Mouse (Mus musculus): Measurements from ENCODE around the gene Nlrp4f.

Gene Nlrp4f

GRCm38 (mm10) chr13:65205877-65206276 is at the start of gene Nlrp4f:
Gene Nlrp4f (minus strand): TSS chr13:65205977.
- peak; percentile 58 for DNase-seq (ENCODE audit: low read depth, low spot score)

DNA sequence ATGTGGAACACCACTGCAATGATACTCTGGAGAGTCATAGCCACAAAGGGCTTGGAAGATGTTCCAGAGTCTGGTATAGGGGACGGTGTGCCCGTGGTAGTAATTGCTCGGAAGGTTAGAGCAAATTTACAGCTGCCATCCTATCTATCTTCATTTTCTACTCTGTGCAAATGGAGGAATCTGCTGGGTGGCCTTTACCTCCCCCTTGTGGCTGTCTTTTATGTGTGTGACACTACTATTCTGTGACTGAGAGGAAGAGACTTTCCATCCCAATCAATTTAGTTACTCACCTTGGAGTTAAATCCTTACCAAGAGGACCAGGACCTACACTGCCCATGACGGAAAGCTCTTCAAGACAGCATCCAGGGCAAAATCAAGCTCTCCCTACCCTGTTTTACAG is 37.5 kb upstream of the Nlrp4f start:
- peak; percentile 50 for DNase-seq (ENCODE audit: low read depth, low spot score)

- no peak for DNase-seq (ENCODE audit: low read depth, low spot score)
Measured at GRCm38 (mm10) chr13:65242319-65242787, 36.6 kb upstream of the Nlrp4f start.

GRCm38 (mm10) chr13:65241627-65242318 is 36.0 kb upstream of the Nlrp4f start:
- no peak for DNase-seq (ENCODE audit: low read depth, low spot score)

- DNase-seq (ENCODE audit: low read depth, low spot score) = peak; percentile 96
Measured at GRCm38 (mm10) chr13:65241099-65241626, 35.4 kb upstream of the Nlrp4f start.

GRCm38 (mm10) chr13:65240509-65241098 is 34.8 kb upstream of the Nlrp4f start:
- peak; percentile 99 for DNase-seq (ENCODE audit: low read depth, low spot score)

- peak; percentile 62 for DNase-seq (ENCODE audit: low read depth, low spot score)
Measured at GRCm38 (mm10) chr13:65237211-65237610, 31.4 kb upstream of the Nlrp4f start.

GRCm38 (mm10) chr13:65226657-65227056 is 20.9 kb upstream of the Nlrp4f start:
- no peak for DNase-seq (ENCODE audit: low read depth, low spot score)

DNA sequence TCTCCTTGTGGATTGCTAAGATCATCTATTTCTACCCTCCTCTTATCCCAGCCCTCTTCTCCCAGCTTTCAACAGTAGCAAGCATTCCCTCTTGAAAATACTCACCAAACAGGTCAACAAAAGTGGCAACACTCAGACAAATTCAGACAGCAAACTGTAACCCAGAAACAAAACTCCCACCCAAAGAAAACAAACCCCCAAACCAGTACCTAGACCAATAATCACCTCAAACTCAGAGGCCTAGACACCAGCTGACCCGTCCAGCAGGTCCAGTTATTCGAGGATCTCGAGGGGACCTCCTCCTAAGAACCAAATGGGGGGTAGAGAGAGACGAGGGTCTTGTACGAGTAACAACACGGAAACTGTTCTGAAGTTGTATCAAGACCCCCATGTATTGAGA is 20.2 kb upstream of the Nlrp4f start:
- DNase-seq (ENCODE audit: low read depth, low spot score) = no peak

DNA sequence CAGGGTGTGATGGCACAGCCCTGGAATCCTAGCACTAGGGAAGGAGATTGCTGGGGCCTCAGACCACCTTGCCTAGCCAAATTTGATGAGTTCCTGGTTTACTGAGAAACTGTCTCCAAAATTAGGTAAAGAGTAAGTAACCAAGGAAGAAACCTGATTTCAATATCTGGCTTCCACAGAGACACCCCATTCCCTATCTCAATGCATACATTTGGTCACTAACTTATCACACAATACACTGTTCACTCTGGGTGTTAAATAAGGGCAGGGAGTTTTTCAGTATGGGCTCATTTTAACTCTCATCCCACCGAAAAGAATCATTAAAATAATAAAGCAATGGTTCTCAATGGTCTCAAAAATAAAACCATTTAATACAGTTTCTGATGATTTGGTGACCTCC is 5.1 kb downstream of the Nlrp4f start:
- DNase-seq (ENCODE audit: low read depth, low spot score) = no peak

DNA sequence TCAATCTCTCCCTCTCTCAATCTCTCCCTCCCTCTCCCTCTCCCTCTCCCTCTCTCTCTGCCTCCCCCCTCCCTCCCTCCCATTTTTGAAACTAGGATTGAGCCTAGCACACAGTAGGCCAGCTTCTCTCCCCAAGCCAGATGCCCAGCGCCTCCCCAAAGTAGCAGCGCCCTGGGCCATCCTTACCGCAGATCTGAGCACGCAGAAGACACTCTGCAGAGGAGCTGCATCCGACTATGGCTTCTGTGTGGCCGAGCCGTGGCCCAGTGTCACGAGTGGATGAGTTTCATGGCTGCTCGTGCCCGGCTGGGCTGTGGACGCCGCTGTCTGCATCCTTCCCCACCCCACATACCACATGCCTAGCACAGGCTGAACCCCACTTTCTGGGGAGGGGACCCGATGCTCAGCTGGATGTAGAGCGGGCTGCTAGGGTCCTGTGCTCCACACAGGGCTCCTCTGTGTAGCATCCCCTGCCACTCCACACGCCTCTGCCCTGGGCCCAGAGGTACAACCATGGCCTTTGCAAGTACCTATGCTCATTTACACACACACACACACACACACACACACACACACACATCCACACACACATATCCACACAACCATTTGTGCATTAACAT is 29.2 kb downstream of the Nlrp4f start:
- DNase-seq (ENCODE audit: low read depth, low spot score) = no peak

- peak; percentile 86 for DNase-seq (ENCODE audit: low read depth, low spot score)
Measured at GRCm38 (mm10) chr13:65175734-65176471, 29.9 kb downstream of the Nlrp4f start.

DNA sequence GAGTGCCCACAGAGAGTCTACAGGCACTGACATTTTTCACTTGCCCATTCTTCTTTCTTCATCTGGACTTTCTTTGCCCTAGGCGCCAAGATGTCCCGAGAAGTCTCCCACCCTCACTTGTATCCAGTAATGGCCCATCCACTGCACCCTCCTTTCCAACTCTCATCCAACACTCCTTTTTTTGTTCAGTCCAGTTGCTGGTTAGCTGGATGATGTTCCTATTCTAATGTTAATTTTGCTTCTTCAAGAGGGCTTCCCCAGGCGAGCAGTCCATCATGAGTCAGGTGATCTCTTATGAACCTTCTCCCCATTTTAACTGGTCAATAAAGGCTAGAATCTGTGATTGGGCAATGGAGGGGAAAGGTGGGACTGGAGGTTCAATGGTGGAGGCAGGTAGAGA is 31.7 kb downstream of the Nlrp4f start:
- DNase-seq (ENCODE audit: low read depth, low spot score) = peak; percentile 65

DNA sequence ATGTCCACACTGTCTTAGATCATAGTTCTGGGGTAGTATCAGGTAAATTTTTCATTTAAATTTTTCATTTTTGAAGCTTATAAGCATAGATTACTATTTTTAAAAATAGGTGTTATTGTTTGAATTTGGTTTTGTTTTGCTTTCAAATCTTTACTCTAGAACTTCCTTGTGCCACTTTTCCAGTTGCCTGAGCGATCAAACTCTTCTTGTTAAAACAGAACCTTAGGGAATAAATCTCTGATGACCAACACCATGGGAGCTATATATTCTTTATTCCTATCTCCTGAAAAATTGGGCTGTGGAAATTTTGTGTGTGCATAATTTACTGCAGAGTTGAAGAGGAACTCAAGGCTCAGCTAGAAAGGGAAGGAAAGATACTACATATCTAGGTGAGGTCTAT is 55.8 kb downstream of the Nlrp4f start, which contains the start of gene Olfr466:
Gene Olfr466, plus strand, starts transcription at position 301 of the 400 bp plus-strand sequence.
- DNase-seq (ENCODE audit: low read depth, low spot score) = no peak

GRCm38 (mm10) chr13:65137789-65138188 is 68.0 kb downstream of the Nlrp4f start, which contains the start of gene Olfr465-ps1:
Gene Olfr465-ps1 (plus strand): TSS chr13:65138089.
- DNase-seq (ENCODE audit: low read depth, low spot score) = no peak

All from R1 (cell line).